Mouse (Mus musculus): ENCODE measurements at regions not wholly inside any gene's neighbourhood (a gene's known extent, or its start where the extent isn't known, plus 50 kb on each side); places are given as distances from the start of the nearest gene placed in this dataset.

DNA sequence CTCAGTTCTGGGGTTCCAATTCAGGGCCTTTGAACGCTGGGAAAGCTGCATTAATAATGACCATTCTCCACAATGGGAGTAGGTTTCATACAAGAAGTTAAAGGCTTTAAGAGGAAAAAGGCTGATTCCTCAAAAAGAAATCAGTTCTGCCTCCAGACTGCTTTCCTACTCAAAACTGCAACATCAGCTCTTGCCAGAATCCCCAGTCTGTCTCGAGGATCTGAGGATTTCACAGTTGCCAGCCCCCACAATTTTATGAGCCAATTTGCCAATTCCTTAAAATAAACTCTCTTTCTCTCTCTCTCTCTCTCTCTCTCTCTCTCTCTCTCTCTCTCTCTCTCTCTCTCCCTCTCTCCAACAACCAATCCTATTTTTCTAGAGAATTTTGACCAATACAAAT, 51.3 kb upstream of the Nhs start:
- DNase-seq (ENCODE audit: low read depth, low spot score), result no peak

Measured in forelimb bud, embryonic 11.5 days (tissue).